Mouse (Mus musculus) testis, adult 2 months (tissue): ENCODE results near the gene Dscam.

Experiments
- CTCF ChIP-seq: fragments of 200-500 bp; IDR thresholded peaks from 2 replicates; pipeline ENCODE4 v1.5.1; 2012; ENCODE audit warnings: low read depth, mild to moderate bottlenecking, inconsistent platforms, low read length, moderate library complexity; ENCODE audit not compliant: control insufficient read depth, insufficient read depth, insufficient replicate concordance
- POLR2A ChIP-seq: fragments of 200-500 bp; IDR thresholded peaks from 2 replicates; pipeline ENCODE4 v1.6.1; 2012; ENCODE audit warnings: low read depth, mild to moderate bottlenecking, inconsistent platforms, low read length, moderate library complexity; ENCODE audit not compliant: control insufficient read depth

DNA sequence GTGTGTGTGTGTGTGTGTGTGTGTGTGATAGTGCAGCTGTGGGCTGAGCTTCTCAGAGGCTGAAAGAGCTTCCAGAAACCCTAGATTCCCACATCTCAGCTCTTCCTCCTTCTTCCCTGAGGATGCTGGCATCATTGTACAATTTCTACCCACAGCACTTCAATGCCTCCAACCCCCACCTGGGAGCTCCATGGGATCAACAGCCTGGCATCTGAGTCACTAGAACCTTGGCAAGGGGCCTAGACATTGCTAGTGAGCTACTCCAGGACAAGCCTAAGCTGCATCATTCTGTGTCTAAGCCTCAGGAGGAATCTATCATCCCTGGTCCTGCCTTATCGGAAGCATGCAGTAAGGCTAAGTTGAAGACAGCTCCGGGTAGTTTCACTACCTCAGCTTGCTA, 73.8 kb downstream of the Dscam start:
- no peak for TF ChIP-seq CTCF
- TF ChIP-seq POLR2A = no peak
